Mouse (Mus musculus) inflammation-experienced regulatory T-cells, adult 6 months (primary cell): Measurements from ENCODE around the gene Malrd1. TPM values are rescaled to one million over a fixed set of nuclear protein-coding genes. Genes with fewer than 3 reads are reported as not detected.
"Not testable (repeated sequence)": the region's sequence is repeated elsewhere in the genome, so short reads cannot be mapped to it uniquely, and the experiment has no call there.

Source experiments
- ATAC-seq: one replicate; pipeline ENCODE4 v1.8.0; 2017
- polyA plus RNA-seq, 3 experiments: library from polyadenylated mRNA; unstranded; fragments of 100-300 nt; shearing (Covaris generic); gene quantifications; one replicate each; pipeline ENCODE4 v1.2.1; 2017

Malrd1 gene
- polyA plus RNA-seq: not detected

DNA sequence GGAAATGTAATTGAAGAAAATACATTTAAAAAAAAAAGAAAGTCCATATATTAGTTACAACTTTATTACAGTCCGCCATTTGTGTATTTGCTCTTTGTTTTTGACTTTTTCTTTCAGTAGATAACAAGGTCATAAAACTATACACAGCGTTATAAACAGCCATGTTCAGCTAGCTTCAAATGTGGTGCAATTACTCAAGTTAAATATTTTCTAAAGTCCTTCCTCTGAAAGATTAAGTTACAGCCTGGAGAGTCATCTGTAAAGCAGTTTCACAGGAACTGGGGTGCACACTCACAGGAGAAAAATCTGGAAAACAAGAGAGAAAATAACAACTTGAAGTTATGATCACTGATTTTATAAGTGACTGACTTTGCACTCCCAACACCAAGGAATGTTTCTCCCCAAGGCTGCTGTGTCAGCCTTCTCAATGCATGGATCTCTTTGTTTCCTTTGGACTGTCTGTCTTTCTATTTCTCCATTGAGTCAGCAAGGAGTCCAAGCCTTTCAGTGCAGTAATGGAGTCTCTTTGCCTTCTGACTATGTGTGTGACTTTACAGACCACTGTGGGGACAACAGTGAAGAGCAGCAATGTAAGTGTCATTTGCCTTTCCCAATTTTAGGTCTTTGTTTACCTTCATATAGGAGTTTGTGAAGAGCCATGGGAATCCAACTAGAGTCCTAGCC is at the start of gene Malrd1:
TSS of gene Malrd1 (plus strand) at position 239 of the 684 bp plus-strand sequence.
- ATAC-seq: no peak

DNA sequence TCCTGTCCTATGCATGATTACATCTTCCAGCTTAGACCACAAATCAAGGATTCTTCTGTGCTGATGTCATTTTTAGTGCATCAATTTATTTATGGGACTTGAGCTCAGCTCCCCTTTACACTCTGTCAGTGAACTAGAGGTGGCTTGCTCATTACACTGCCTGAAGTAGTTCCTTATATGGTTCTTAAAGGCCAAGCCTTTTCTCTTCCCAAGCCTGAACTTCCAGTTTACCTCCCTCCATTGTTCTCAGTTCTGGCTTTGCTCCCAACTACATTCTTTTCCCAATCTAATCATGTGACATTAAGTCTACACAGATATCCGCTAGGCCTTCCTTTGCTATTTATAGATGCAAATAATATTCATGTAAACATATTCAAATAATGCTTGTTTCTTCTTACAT is 12.4 kb downstream of the Malrd1 start:
- ATAC-seq: no peak

DNA sequence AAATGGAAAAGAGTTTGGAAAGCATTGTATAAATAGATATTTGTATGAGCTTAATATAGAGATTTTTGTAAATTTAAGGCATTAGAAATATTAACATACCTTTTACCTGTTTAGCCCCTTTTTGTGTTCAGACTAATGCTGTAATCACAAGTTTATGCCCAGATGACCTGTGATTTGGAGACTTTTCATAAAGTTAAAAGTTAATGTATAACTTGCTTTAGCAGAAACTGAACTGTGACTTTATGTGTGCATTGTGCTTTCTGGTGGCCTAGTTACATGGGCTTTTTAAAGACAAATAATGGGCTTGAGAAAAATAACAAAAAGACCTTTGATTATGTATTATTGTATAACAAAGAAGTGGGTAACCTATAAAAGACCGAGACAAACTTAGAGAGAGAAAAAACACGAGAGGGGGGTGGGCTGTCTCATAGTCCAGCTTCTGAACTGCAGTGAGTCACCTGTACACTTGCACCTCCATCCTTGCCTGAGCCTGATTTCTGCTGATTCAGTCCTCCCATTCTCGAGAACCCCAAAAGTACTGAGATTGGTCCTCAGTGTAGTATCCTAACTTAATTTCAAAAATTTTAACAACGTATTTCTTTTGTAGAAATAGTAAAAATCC is 87.2 kb downstream of the Malrd1 start:
- no peak for ATAC-seq

DNA sequence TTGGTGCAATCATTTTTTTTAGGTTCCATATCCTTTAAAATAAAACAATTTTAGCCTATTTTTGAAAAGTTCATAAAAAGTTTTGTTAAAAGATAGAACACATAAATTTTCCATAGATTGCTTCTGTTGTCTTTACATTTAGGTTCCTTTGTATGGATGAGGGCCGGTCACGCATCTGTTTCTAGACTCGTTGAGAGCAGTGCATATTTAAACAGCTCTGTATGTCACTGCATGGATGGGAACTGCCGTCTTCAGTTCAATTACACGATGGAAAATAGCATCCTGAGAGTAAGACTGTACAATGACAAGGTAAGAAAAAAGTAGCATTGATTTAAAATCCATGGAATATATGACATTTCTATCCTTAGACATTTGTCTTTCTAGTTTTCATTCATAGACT is 87.7 kb downstream of the Malrd1 start:
- ATAC-seq: no peak

DNA sequence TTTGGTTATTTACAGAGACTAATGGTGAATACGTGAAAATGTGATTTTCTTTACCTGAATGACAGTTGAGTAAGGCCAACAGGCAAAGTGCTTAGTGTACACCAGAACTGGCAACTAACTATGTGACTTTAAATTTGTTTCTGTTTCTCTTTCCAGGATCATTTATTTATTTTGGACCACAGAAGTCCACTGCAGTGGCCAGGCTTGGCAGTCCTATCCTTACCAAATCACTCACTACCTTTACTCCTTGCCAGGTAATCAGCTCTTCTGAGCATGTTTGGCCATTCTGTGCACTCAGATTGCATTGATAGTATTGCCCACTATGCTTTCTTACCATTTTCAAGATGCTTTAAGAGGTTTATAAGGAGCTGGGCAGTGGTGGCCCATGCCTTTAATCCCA is 109.5 kb downstream of the Malrd1 start:
- no peak for ATAC-seq

DNA sequence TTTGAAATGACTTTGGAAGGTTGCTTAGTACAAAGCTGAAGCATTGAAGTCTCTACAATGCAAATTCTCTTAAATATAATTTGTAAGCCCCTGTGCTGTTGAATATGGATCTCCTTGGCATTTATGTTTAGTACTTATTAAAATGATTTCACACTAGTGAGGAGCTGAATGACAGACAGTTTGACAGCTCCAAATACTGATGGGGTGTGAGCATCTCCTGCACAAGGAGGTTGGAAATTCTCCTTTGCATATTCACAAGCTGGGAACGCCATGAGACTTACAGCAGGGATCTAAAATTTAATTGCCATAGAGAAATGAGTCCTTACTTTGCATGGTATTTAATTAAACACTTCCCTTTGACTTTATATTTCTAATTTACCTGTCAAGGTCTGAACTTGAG is 117.6 kb downstream of the Malrd1 start:
- ATAC-seq: no peak

DNA sequence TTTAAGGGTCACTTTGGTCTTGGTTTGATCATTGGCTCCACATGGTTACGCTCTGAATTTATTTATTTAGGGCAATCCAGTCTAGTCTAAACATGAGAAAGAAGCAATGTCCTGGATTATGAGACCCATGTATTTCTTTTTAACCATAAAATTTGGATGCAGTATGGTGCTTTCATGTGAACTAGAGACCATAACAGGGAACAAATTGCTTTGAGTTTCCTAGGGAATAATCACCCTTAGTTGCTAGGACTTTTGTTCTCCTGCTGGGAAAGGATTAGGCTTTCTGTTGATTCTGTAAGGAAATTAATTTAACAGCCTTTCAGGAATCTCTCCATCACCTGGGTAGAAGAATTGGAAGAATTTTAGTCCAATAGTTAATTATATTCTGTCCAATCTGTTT is 130.1 kb downstream of the Malrd1 start:
- no peak for ATAC-seq

DNA sequence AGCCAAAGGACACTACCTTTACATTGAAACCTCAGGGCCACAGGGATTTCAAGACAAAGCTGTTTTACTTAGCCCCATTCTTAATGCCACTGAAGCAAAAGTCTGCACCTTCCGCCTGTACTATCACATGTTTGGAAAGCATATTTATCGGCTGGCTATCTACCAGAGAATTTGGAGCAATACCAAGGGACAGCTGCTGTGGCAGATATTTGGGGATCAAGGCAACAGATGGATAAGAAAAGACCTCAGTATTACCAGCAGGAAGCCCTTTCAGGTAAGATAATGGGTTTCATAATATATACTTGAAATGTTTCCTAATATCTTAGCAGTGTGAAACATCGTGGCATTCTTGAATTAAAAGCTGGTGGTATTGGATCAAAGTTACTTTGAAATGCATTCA is 176.7 kb downstream of the Malrd1 start:
- ATAC-seq: no peak

DNA sequence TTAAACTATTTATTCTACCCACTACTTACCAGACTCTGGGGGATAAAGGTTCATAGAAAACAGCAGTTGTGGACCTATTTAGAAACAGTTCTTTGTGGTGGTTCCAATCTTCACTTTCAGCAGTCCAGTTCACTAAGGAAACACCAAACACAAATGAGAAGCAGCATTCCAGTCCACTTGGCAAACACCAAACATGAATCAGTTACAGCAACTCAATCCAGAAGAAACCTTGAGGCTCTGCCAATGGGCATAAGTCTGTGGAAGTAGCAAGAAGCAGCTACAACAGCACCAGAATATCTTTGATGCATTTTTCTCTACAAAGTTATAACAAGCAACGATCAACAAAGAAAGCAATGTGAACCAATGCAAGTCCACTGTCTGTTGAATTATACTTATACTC is 214.7 kb downstream of the Malrd1 start:
- ATAC-seq: no peak

DNA sequence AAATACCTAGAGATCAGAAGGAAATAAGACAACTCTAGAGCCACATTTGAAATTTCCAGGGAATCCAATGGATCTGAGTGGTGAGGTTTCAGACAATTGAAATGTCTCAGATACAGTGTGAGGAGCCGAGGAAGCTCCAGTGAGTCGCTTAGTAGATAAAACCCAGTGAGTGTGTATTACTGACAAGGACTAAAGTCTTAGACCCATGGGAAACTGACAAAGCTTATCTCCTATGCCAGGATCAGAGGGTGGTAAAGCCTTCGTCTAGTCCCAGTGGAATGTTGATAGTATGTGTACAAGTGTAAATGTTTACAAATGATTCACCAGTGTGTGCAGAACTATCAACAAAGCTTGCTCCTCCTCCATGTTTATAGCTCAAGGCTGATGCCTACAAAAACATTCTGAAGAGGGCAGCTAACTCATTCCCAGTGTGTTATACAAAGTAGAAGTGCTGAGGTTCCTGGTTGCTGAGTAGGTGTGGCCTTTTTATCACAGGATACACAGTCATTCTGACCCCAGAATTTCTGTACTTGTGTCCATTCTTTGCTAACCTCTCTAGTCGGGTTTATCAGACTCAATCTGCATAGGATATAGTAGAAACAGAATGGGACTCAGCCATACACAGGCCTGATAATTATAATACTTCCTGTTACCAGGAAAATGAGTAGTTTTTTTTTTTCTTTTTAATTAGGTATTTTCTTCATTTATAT is 218.9 kb downstream of the Malrd1 start:
- ATAC-seq: no peak

DNA sequence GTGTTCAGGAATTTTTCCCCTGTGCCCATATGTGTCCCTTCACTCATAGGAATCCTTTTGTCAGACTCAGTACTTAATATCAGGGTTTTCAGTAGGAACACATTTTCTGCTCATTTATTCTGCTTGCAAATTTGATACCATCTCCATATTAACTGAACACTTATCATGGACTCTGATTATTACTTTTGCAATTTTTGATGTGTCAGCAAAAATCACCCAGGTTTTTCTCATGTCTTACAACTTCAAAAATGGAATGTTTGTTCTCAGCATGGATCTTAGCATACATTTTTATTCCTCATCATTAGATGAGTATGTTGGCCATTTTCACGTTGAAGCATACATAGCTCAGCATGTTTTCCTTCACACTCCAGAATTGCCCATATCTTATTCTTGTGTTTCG is 258.5 kb downstream of the Malrd1 start:
- no peak for ATAC-seq

DNA sequence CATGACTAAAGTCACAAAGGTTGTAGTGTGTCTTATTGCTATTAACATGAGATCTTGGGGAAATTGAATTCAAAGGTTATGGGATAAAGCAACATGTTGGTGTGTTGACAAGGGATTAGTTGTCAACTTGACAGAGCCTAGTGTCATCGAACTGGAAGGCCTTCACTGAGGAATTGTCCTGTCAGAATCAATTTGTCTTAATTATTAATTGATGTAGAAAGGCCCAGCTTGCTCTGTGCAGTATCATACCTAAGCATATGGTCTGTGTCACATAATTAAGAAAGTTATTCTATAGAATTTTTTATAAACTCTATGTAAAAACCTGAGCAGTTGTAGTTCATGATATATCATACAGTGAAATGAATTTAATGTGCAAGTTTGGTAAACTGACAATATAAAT is 289.4 kb downstream of the Malrd1 start:
- no peak for ATAC-seq

DNA sequence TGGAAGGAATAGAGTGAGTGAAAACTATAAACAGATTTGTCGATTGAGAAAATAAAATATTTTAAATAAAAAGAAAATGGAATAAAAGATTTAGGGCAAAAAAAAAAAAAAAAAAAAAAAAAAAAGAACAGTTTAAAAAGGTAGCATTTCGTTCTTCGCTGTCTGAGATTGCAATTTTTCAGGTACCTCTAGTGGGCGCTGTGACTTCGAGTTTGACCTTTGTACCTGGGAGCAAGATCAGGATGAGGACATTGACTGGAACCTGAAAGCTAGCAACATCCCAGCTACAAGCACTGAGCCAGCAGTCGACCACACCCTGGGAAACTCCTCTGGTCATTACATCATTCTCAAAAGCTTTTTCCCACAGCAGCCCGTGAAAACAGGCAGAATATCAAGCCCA is 343.1 kb downstream of the Malrd1 start:
- no peak for ATAC-seq

DNA sequence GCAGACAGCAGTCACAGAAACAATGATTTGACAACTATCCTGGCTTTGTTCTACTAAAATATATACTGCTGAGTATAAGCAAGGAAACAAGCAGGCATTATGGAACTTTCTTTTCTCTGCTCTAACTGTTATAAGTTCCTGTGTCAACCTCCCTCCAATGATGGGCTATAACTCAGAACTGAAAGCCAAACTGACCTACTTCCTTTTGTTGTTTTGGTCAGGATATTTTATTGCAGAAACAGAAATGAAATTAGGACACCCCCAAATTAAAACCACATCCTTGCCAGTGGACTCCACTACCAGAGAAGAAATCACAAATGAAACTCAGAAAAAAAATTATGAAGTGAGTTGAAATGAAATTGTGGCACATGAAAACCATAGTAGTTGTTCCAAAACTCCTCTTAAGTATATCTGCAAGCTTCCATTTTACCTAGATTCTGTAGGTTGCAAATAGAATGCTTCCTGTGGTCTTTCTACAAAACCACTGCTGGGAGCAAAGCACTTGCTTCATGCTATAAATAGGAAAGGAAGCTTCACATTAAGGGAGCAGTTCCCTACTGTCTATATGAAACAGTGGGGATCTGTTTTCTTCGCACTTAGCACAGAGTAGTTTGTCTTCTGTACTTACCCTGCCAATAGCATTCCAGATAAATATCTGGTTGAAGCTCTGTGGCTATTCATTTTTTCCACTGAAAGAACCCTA is 367.3 kb downstream of the Malrd1 start:
- no peak for ATAC-seq

DNA sequence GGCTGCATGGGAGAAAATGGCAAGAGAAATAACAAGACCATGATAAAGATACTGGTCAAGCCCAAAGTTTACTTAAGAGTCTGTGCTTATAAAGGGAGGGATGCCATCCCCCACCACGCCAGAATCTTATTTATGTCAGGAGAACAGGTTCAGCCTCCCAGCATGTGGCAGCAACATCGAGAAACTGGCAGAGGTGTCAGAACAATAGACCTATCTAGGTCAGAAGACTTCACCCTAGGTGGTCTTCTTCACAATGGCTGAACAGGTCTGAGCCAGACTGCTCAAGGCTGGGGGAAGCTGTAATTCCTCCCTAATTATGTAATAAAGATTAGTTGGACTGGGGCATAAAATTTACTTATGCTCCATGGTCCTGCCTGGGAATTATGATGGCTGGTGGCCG is 399.2 kb downstream of the Malrd1 start:
- ATAC-seq: no peak

DNA sequence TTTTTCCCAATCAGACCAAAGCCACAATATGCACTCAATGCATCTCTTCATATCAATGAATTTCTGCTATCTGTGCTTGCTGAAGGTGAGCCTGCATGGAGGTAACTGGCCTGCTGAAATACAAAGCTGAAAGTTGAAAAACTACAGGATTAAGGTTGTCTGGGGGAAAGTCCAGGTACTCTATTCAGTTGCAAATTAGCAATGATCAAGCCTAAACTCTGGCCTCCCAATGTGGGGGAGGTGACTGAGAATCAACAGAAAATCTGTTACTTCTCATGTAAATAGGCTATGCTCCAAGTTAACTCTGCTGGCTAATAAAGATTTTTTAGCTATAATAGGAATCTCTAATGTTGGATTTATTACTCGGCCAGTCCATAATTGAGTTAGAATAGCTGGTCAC is 399.8 kb downstream of the Malrd1 start:
- ATAC-seq: no peak

DNA sequence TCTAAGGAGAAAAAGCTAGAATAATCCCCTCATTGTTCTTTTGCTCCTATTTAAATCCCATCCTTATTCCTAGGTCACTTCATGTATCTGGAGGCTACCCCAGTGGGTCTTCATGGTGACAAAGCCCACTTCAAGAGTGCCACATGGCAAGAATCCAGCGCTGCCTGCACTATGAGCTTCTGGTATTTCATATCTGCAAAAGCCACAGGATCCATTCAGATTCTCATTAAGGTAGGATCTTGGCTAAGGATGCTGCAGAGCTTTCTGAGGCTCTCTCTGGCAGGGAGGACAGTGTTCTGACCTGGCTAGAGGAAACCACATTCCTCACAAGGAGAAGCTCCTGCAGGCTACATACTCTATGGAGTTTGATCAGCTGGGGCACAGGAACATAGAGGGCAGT is 405.2 kb downstream of the Malrd1 start:
- no peak for ATAC-seq

DNA sequence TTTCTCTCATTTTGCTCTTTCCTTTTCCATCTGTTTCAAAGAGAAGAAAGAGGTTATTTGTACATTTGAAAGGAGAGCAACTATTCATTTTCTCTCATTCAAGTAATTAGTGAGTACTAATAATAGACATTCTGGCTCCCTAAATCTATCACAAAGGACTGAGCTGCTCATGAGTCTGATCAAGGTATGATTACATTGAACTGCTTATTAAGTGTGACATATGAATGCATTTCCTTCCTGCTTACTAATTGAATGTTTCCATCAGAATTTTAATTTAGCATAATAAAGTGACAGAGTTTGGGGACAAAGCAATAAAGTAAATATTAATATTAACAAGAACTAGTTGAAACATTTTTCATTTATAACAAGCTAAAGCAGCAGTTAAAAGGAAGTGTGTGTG is 405.6 kb downstream of the Malrd1 start:
- ATAC-seq: no peak

DNA sequence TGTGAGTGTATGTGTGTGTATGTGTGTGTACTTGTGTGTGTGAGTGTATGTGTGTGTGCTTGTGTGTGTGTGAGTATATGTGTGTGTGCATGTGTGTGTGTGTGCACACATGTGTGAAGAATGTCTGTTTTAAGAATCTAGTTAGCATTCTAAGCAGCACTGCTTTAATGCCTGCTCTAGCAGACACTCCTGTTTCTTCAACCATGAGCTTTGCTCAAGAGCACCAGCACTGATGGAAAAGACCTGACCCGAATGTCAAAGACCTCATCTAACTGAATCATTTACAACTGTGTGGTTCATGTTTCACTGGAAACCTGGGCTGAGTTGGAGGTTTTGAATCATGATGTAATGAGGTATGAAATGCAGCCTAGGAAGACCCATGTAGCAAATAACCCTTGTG is 406.1 kb downstream of the Malrd1 start:
- ATAC-seq: no peak

DNA sequence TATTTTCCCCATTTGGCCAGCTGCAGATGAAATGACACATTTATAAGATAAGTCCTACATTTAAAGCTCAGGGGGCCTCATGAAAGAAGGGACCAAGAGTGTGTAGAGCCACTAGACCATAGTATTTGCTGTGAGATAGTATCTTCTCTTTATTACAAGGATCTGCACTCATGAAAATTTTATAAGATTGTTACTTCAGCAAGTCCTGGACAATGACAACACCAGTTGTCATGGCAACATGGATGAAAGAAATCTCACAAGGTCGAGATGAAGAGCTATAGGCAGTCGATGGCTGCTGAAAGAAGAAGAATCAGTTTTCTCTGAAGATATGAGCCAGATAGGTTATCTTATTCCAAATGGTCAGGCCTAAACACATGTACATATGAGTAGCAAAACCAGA is 476.6 kb downstream of the Malrd1 start:
- ATAC-seq: no peak

DNA sequence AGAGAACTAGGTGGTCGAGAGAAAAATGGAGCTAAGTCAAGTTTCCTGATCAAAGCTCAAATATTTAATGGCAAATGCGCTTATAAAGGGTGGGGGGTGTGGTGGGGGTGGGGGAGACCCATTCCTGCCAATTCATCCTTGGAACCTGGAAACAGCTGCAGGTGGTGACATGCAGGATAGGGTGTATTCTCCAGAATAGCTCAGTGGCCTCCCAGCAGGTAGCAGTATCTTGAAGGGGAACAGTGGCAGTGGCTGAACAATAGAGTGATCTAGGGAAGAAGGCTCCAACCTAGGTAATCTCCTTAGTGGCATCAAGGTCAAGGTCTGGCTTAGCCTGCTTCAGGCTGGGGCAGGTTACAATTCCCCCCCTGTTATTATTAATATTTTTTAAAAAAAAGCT is 490.8 kb downstream of the Malrd1 start:
- not testable (repeated sequence) for ATAC-seq

DNA sequence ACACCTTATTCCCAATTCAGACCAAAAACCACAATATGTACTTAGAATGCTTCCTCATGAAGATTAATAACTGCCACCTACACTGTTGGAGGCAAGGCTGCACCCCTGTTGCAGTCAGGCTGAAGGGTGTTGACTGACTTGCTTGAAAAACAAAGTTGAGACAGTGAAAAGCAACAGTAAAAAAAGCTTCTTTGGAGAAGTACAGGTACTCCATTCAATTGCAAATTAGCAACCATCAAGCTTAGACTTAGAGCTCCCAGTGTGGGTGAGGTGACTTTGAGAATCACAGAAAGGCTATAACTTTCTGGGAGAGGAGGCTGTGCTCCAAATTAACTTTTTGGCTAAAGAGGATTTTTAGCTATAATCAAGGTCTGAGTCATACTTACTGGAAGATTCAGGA is 491.4 kb downstream of the Malrd1 start:
- ATAC-seq: not testable (repeated sequence)

DNA sequence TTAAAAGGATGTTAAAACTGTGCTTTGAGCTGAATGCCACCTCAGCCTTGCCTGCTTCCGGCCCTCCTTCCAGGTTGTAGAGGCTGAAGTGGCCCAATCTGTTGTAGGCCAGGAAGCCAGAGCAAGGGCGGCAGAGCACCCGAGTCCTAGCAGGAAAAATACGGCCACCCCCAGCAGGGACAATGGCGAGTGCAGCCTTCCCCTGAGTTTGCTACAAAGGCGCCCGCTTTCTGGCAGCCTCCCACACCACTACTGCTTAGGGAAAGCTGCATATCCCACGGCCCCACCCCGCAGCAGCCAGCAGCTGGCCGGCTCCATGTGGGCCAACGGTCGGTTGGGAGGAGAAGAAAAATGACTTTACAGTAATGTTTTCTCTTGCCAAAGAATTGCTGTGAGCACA is 503.5 kb downstream of the Malrd1 start:
- ATAC-seq: no peak

DNA sequence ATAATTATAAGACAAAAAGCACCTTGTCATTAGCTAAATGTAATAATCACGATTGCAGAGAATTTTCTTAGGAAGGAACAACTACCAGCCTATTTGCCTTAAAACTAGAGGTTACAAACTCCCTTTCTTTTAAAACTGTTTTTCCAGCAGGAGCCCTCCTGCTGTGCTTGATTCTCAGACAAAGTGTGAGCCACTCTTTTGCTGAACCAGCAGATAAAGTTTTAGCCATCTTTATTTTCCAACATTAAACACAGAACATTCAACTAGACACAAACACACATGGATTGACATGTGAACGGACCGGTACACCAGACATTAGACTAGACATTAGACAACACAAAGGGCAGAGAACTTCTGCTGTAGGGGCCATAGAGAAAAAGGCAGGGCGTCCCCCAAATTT is 505.3 kb downstream of the Malrd1 start:
- no peak for ATAC-seq
